Mouse (Mus musculus): ENCODE data around the gene Fmo5.

DNA sequence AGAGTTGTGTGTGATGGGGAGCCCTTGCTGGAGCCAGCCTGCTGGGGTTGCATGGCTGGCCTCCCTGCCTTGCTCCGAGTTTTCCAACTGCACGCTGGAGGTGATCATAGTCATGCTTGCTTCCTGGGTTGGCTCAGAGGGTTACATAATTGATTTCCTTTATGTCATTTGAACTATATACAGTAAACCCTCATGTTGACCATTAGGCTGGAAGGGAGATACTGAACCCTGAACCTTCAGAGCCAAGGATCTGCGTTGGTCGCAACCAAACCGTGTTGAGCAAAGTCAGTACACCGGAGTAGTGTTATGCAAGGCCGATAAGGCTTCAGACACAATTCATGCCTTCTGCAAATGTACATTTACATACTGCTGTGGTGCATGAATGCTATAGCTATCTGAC lies 711 bp upstream of the Fmo5 start:
- TF ChIP-seq EP300 (IDR thresholded peaks at IDR 0.05; ENCODE audit: low read length) (no peak), POLR2A (IDR thresholded peaks at IDR 0.05; ENCODE audit: low read depth, low read length) (no peak), SMC3 (IDR thresholded peaks at IDR 0.05; ENCODE audit: low read depth, low read length) (no peak), POLR2AphosphoS2 (IDR thresholded peaks at IDR 0.05; ENCODE audit: low read depth, low read length) (no peak), ETS1 (conservative IDR thresholded peaks at IDR 0.05; ENCODE audit: low read depth, low read length) (no peak), USF1 (IDR thresholded peaks at IDR 0.05; ENCODE audit: low read depth, low read length) (no peak), MAX (IDR thresholded peaks at IDR 0.05; ENCODE audit: low read length) (no peak), CHD2 (IDR thresholded peaks at IDR 0.05; ENCODE audit: low read length) (no peak)
